Mouse (Mus musculus) hindbrain, embryonic 13.5 days (tissue): ENCODE measurements at regions not wholly inside any gene's neighbourhood (a gene's known extent, or its start where the extent isn't known, plus 50 kb on each side); places are given as distances from the start of the nearest gene placed in this dataset. TPM values are rescaled to one million over a fixed set of nuclear protein-coding genes. Genes with fewer than 3 reads are reported as not detected.

Experiments
- ATAC-seq: fragments of 200-750 bp; cut with Nextera tagmentation; 2 replicates; pipeline ENCODE4 v1.8.0; 2017; ENCODE audit warnings: moderate TSS enrichment; ENCODE audit not compliant: low FRiP score
- H3K27ac ChIP-seq: fragments of 300-500 bp; sonication (generic); 2 replicates; pipeline ENCODE4 v1.5.1; 2015; ENCODE audit warnings: inconsistent platforms, mild to moderate bottlenecking, moderate library complexity
- H3K27me3 ChIP-seq: fragments of 300-500 bp; sonication (generic); 2 replicates; pipeline ENCODE4 v1.6.1; 2015; ENCODE audit warnings: mild to moderate bottlenecking, inconsistent platforms
- H3K36me3 ChIP-seq: fragments of 300-500 bp; sonication (generic); 2 replicates; pipeline ENCODE4 v1.6.1; 2015; ENCODE audit warnings: mild to moderate bottlenecking, inconsistent platforms
- H3K4me1 ChIP-seq: fragments of 300-500 bp; sonication (generic); replicated peaks from 2 replicates; pipeline ENCODE4 v1.6.1; 2015; ENCODE audit warnings: inconsistent platforms
- H3K4me2 ChIP-seq: fragments of 300-500 bp; sonication (generic); 2 replicates; pipeline ENCODE4 v1.6.1; 2015; ENCODE audit warnings: inconsistent platforms, mild to moderate bottlenecking, moderate library complexity
- H3K4me3 ChIP-seq: fragments of 300-500 bp; sonication (generic); 2 replicates; pipeline ENCODE4 v1.5.1; 2015; ENCODE audit warnings: mild to moderate bottlenecking, inconsistent platforms
- H3K9ac ChIP-seq: fragments of 300-500 bp; sonication (generic); 2 replicates; pipeline ENCODE4 v1.6.1; 2015; ENCODE audit warnings: mild to moderate bottlenecking, inconsistent platforms
- H3K9me3 ChIP-seq: fragments of 300-500 bp; sonication (generic); 2 replicates; pipeline ENCODE4 v1.6.1; 2016; ENCODE audit warnings: inconsistent platforms
- WGBS: fragments of 180-500 bp; shearing (Covaris S2); methylation state at CpG from one replicate; pipeline ENCODE4 v1.1.7; 2015; 5-methylcytosine and 5-hydroxymethylcytosine counted together
- microRNA-seq: library from miRNA; unstranded; fragments of <30 nt; microRNA quantifications from one replicate; pipeline ENCODE4, GENCODE M21; 2016

GRCm38 (mm10) chr5:13058883-13059423 lies 66.3 kb upstream of the Sema3a start:
- Histone ChIP-seq H3K27ac (no peak overlapping the region), H3K4me1 (no peaks in the 10 kb centered on the region), H3K9me3 (no peaks in the 10 kb centered on the region), H3K4me2 (no peak overlapping the region), H3K4me3 (no peak overlapping the region), H3K9ac (no peak overlapping the region), H3K27me3 (no peaks in the 10 kb centered on the region), H3K36me3 (no peaks in the 10 kb centered on the region)
- no peak for ATAC-seq
- WGBS, result 63% methylated on average over 2 of the region's 2 CpGs

GRCm38 (mm10) chr5:13066942-13067341 lies 58.3 kb upstream of the Sema3a start:
- H3K27ac ChIP-seq, result no peak overlapping the region
- no peak overlapping the region for H3K4me3 ChIP-seq
- H3K9ac ChIP-seq, result no peak overlapping the region
- no peaks in the 10 kb centered on the region for H3K27me3 ChIP-seq
- ATAC-seq, result no peak
- H3K4me1 ChIP-seq, result no peaks in the 10 kb centered on the region
- H3K36me3 ChIP-seq, result no peaks in the 10 kb centered on the region
- H3K4me2 ChIP-seq, result no peak overlapping the region
- no peaks in the 10 kb centered on the region for H3K9me3 ChIP-seq
- 36% methylated on average over 3 of the region's 3 CpGs for WGBS

Small RNAs in the stretch of these regions (microRNA-seq; reads per million reads assigned to microRNA genes)
- gene Gm23243, result not detected
